Mouse (Mus musculus) megakaryocyte-erythroid progenitor cell, adult 5-6 weeks (primary cell): Measurements from ENCODE around the gene Pxdn. TPM values are rescaled to one million over a fixed set of nuclear protein-coding genes. Genes with fewer than 3 reads are reported as not detected.

Experiments
- ATAC-seq: replicated peaks from 2 replicates; pipeline ENCODE4 v1.8.0; 2016; ENCODE audit warnings: mild to moderate bottlenecking, inconsistent platforms; ENCODE audit not compliant: severe bottlenecking, poor library complexity, low FRiP score, low TSS enrichment
- total RNA-seq, 2 experiments: library from RNA; stranded (forward) in 1 of 2; stranded (reverse) in 1 of 2; fragments of 200-1000, 215-1000 nt in 1 of 2; fragments of >200 nt in 1 of 2; fragmentation: Nextera tagmentation in 1 of 2; gene quantifications; 2 replicates each; pipeline ENCODE4 v1.2.3; 2014 to 2017

The Pxdn gene
- total RNA-seq, 2 experiments from 2014 or later = not detected

DNA sequence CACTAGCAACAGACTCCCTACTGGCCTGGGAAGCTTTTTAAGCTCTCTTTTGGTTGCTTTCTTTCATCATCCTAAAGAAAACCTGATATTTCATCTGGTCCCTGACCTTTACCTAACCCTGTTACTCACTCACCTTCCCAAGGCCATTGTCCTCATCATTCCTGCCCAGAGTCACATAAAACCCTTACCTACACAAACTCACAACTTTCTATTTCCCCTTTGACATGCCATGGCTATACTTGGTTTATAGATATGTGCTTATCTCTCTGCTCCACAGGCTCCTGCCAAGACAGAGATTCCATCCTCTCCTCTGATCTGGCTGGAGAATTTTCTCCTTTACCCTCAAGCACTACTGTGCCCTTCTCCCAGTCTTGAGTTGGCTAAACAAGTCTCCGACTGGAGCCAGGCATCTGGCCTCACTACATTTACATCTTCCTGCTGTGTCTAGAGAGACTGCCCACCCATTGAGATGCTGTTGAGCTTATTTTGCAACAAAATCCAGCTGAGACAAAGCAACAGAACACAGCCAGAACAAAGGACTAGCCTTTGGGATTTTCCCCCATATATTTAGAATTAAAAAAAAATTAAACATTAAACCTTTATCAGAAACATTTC lies 124.2 kb downstream of the Pxdn start:
- ATAC-seq = no peak

DNA sequence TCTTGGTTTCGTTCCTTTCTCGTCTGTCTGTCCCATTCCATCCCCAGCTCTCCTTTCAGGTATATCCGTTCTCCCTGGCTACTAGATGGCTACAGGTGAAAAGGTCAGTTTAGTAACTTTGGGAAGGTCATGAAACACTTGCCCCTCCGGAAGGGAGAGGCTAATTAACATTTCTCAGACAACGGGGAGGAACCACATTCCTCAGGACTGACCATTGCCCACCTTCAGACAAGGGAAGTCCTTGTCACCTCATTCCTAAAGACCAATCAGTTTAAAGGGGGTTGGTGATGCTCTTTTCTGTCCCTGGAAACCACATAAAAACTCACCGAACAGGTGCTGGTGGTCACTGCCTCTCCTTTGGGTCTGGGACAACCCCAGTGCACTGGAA lies 124.7 kb downstream of the Pxdn start:
- no peak for ATAC-seq

Other genes starting within 250 kb of the Pxdn start
- not detected in 2 replicates for gene Tpo, start 195.0 kb downstream of the Pxdn start, total RNA-seq (2014; fragmentation: Nextera tagmentation)
- gene Tpo, start 195.0 kb downstream of the Pxdn start, total RNA-seq (2017) = not detected in 2 replicates